Mouse (Mus musculus): ENCODE results near the gene Lifr. TPM values are rescaled to one million over a fixed set of nuclear protein-coding genes. Genes with fewer than 3 reads are reported as not detected.

Lifr gene
- polyA plus RNA-seq, 1 experiment from 2014 or later: 9.4 TPM

DNA sequence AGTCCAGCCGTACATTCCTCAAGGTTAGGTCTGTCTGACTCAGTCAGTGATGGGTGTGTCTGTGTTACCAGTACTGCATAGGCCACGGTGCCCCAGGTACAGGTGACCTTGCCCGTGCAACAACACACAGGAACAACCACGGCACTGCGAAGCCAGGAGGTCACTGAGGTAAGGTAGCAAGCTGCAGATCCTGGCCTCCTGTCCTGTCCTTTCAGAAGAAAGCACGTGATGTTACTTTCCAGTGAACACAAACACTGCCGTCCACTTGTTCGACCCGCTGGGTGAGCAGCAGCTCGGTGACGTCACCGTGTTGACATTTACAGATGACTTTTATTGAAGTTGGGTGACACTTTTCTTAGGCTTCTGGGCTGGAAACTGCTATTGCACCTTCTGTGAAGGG, 47.2 kb downstream of the Lifr start:
- no peak overlapping the region for H3K9ac ChIP-seq (ENCODE audit: low read length)
- H3K4me1 ChIP-seq (replicated peaks; ENCODE audit: control insufficient read depth, insufficient read depth, low read length): no peaks in the 10 kb centered on the region
- H3K4me3 ChIP-seq (ENCODE audit: low read depth, low read length): no peak overlapping the region
- no peaks in the 10 kb centered on the region for H3K27me3 ChIP-seq (ENCODE audit: control insufficient read depth, insufficient read depth, low read length)
- no peaks in the 10 kb centered on the region for H3K9me3 ChIP-seq (ENCODE audit: control insufficient read depth, low read length)
- no peak overlapping the region for H3K27ac ChIP-seq (ENCODE audit: low read depth, low read length)
- H3K36me3 ChIP-seq (ENCODE audit: control insufficient read depth, insufficient read depth, low read length): no peaks in the 10 kb centered on the region
- ATAC-seq (replicated peaks; ENCODE audit: low FRiP score) (no peak), DNase-seq (ENCODE audit: low spot score) (no peak)
- no peak overlapping the region for H3K4me2 ChIP-seq (ENCODE audit: low read depth, low read length, severe bottlenecking)
- WGBS: 93% methylated on average over 12 of the region's 12 CpGs

DNA sequence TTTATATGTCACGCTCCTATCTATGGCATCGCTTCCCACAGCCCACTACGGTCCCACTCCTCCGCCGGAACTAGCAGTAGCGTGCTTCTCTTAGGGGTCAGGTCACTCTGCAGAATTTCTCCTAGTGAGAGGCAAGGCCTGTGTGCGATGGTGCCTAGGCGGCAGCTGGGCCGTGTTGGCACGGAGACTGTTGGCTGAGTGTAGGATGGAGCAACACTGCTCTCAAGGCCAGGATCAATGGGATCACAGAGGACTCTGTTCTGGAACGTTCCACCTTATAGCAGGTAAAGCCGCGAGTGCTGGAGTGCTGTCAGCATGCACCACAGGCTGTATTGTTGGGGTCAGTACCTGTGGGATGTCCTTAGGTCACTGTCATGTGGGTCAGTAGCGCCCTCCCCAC, 48.1 kb downstream of the Lifr start:
- Histone ChIP-seq H3K9ac (ENCODE audit: low read length) (no peak overlapping the region), H3K27ac (ENCODE audit: low read depth, low read length) (no peak overlapping the region), H3K9me3 (ENCODE audit: control insufficient read depth, low read length) (no peaks in the 10 kb centered on the region), H3K36me3 (ENCODE audit: control insufficient read depth, insufficient read depth, low read length) (no peaks in the 10 kb centered on the region), H3K4me1 (replicated peaks; ENCODE audit: control insufficient read depth, insufficient read depth, low read length) (no peaks in the 10 kb centered on the region), H3K4me2 (ENCODE audit: low read depth, low read length, severe bottlenecking) (no peak overlapping the region), H3K27me3 (ENCODE audit: control insufficient read depth, insufficient read depth, low read length) (no peaks in the 10 kb centered on the region), H3K4me3 (ENCODE audit: low read depth, low read length) (no peak overlapping the region)
- WGBS: 94% methylated on average over 14 of the region's 14 CpGs
- DNase-seq (ENCODE audit: low spot score) (no peak), ATAC-seq (replicated peaks; ENCODE audit: low FRiP score) (no peak)

DNA sequence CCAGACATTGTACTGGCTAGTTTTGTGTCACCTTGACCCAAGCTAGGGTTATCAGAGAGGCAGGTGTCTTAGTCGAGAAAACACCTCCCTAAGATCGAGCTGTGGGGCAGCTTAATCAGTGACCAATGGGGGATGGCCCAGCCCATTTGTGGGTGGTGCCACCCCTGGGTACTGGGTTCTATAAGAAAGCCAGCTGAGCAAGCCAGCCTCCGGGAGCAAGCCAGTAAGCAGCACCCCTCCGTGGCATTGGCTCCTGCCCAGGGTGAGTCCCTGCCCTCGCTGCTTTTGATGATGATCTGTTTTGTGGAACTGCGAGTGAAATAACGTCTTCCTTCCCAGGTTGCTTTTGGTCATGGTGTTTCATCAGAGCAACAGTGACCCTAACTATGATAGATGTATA, 49.9 kb downstream of the Lifr start:
- WGBS: 83% methylated on average over 7 of the region's 7 CpGs
- DNase-seq (ENCODE audit: low spot score) (no peak), ATAC-seq (replicated peaks; ENCODE audit: low FRiP score) (no peak)
- Histone ChIP-seq H3K9ac (ENCODE audit: low read length) (no peak overlapping the region), H3K4me2 (ENCODE audit: low read depth, low read length, severe bottlenecking) (no peak overlapping the region), H3K27ac (ENCODE audit: low read depth, low read length) (no peak overlapping the region), H3K27me3 (ENCODE audit: control insufficient read depth, insufficient read depth, low read length) (no peaks in the 10 kb centered on the region), H3K4me3 (ENCODE audit: low read depth, low read length) (no peak overlapping the region), H3K36me3 (ENCODE audit: control insufficient read depth, insufficient read depth, low read length) (no peaks in the 10 kb centered on the region), H3K9me3 (ENCODE audit: control insufficient read depth, low read length) (no peaks in the 10 kb centered on the region), H3K4me1 (replicated peaks; ENCODE audit: control insufficient read depth, insufficient read depth, low read length) (no peaks in the 10 kb centered on the region)

DNA sequence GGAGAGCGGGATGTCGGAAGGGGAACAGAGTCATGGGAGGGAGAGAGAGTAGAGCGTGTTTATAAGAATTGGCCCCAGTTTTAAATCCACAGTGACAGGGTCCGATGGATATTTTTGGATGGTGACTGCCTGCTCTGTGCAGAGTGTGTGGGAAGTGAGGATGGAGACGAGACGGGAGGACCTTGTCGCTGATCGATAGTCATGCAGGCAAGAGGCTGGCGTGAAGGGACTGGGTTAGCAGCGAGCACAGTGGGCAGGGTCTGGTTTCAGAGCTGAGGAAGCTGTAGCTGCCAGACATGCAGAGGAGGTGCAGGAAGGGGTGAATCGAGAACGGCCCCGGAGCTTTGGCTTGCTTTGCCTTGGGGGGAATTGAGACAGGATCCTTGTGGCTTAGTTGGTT, 50.8 kb downstream of the Lifr start:
- Histone ChIP-seq H3K4me3 (ENCODE audit: low read depth, low read length) (no peak overlapping the region), H3K9ac (ENCODE audit: low read length) (no peak overlapping the region), H3K27me3 (ENCODE audit: control insufficient read depth, insufficient read depth, low read length) (no peaks in the 10 kb centered on the region), H3K4me2 (ENCODE audit: low read depth, low read length, severe bottlenecking) (no peak overlapping the region), H3K36me3 (ENCODE audit: control insufficient read depth, insufficient read depth, low read length) (no peaks in the 10 kb centered on the region), H3K9me3 (ENCODE audit: control insufficient read depth, low read length) (no peaks in the 10 kb centered on the region), H3K27ac (ENCODE audit: low read depth, low read length) (no peak overlapping the region), H3K4me1 (replicated peaks; ENCODE audit: control insufficient read depth, insufficient read depth, low read length) (no peaks in the 10 kb centered on the region)
- no peak for DNase-seq (ENCODE audit: low spot score)
- ATAC-seq (replicated peaks; ENCODE audit: low FRiP score): no peak
- 92% methylated on average over 13 of the region's 13 CpGs for WGBS

DNA sequence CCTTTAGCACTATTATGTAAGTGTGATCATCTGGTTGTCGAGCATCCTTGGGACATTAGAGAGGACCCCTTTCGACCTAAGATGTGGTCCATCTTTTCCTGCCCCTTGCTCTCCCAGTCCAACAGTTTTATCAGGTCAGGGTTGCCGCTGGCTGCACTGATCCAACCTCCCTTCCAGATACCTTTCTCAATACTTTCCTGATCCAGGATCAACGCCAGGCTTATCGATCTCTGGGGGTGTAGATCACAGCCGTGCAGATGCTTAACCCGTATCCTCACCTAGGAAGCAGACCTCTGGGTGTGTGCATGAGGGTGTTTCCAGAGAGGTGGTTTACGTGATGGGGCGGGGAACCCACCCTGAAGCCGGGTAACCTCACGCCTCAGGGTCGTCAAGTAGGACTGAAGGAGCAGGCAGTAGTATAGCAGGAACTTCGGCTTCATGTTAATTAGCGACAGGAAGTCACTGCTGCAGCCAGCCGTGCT, 53.3 kb downstream of the Lifr start:
- no peaks in the 10 kb centered on the region for H3K9me3 ChIP-seq (ENCODE audit: control insufficient read depth, low read length)
- H3K9ac ChIP-seq (ENCODE audit: low read length): no peak overlapping the region
- H3K4me3 ChIP-seq (ENCODE audit: low read depth, low read length): no peak overlapping the region
- no peak for ATAC-seq (replicated peaks; ENCODE audit: low FRiP score)
- no peaks in the 10 kb centered on the region for H3K36me3 ChIP-seq (ENCODE audit: control insufficient read depth, insufficient read depth, low read length)
- WGBS: 77% methylated on average over 15 of the region's 15 CpGs
- H3K27ac ChIP-seq (ENCODE audit: low read depth, low read length): no peak overlapping the region
- DNase-seq (ENCODE audit: low spot score): no peak
- H3K27me3 ChIP-seq (ENCODE audit: control insufficient read depth, insufficient read depth, low read length): no peaks in the 10 kb centered on the region
- H3K4me1 ChIP-seq (replicated peaks; ENCODE audit: control insufficient read depth, insufficient read depth, low read length): no peaks in the 10 kb centered on the region
- H3K4me2 ChIP-seq (ENCODE audit: low read depth, low read length, severe bottlenecking): no peak overlapping the region

DNA sequence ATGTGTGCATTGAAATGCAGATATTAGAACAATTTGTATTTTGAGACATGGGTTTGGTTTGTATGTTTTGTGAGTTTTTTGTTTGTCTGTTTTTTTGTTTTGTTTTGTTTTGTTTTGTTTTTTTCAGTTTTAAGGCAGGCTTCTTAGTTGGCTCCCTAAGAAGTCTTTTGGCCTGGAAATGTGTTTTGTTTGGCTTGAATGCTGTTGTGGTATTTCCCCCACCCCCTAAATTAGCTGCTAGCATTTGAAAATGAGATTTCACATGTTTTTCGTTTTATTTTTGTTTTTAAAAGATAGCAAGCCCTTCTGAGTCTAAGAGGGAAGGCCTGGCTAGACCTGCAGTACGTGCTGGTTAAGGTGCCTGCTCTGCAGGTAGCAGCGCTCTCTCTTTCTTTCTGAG, 54.1 kb downstream of the Lifr start:
- Histone ChIP-seq H3K4me1 (replicated peaks; ENCODE audit: control insufficient read depth, insufficient read depth, low read length) (no peaks in the 10 kb centered on the region), H3K9ac (ENCODE audit: low read length) (no peak overlapping the region), H3K36me3 (ENCODE audit: control insufficient read depth, insufficient read depth, low read length) (no peaks in the 10 kb centered on the region), H3K9me3 (ENCODE audit: control insufficient read depth, low read length) (no peaks in the 10 kb centered on the region), H3K4me3 (ENCODE audit: low read depth, low read length) (no peak overlapping the region), H3K27me3 (ENCODE audit: control insufficient read depth, insufficient read depth, low read length) (no peaks in the 10 kb centered on the region), H3K27ac (ENCODE audit: low read depth, low read length) (no peak overlapping the region), H3K4me2 (ENCODE audit: low read depth, low read length, severe bottlenecking) (no peak overlapping the region)
- no peak for DNase-seq (ENCODE audit: low spot score)
- ATAC-seq (replicated peaks; ENCODE audit: low FRiP score): no peak
- 79% methylated on average over 3 of the region's 3 CpGs for WGBS

DNA sequence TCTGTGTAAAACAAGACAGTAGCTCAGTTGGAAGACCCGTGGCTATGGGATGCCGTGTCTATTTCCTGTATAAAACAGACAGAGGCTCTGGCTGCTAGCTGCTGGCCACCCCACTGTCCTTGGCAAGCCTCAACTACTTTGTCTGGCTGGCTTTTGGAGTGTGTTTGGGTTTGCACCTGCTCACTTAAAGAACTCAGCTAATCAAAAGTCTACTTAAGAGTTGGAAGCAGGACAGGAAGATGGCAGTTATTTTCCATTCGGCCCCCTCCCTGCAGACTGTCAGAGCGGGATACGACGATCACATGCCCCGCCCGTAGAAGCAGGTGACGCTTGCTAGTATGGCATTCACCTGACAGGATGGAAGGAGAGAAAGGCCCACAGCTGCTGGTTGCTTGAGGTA, 54.5 kb downstream of the Lifr start:
- H3K4me2 ChIP-seq (ENCODE audit: low read depth, low read length, severe bottlenecking): no peak overlapping the region
- H3K9ac ChIP-seq (ENCODE audit: low read length): no peak overlapping the region
- no peak for ATAC-seq (replicated peaks; ENCODE audit: low FRiP score)
- H3K4me1 ChIP-seq (replicated peaks; ENCODE audit: control insufficient read depth, insufficient read depth, low read length): no peaks in the 10 kb centered on the region
- H3K27me3 ChIP-seq (ENCODE audit: control insufficient read depth, insufficient read depth, low read length): no peaks in the 10 kb centered on the region
- WGBS: 91% methylated on average over 9 of the region's 9 CpGs
- no peak overlapping the region for H3K27ac ChIP-seq (ENCODE audit: low read depth, low read length)
- H3K4me3 ChIP-seq (ENCODE audit: low read depth, low read length): no peak overlapping the region
- no peaks in the 10 kb centered on the region for H3K36me3 ChIP-seq (ENCODE audit: control insufficient read depth, insufficient read depth, low read length)
- H3K9me3 ChIP-seq (ENCODE audit: control insufficient read depth, low read length): no peaks in the 10 kb centered on the region
- no peak for DNase-seq (ENCODE audit: low spot score)

DNA sequence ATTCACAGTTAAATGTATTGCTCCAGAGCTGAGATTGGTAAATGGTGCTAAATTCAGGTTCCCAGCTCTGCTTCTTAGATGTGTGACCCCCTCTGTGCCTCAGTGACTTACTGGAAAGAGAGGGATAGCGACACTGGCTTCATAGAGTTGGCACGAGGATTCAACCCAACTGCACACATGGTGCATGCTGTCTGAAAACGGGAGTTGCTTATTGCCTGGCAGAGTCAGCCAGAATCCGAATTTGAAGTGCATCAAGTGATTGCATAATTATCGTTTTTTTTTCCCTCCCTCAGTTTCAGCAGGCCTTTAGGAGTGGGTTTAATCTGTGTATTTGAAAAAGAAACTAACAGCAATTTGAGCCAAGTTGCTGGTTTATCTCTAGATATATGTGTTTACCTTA, 55.1 kb downstream of the Lifr start:
- no peak overlapping the region for H3K4me3 ChIP-seq (ENCODE audit: low read depth, low read length)
- DNase-seq (ENCODE audit: low spot score): no peak
- WGBS: 86% methylated on average over 5 of the region's 5 CpGs
- no peaks in the 10 kb centered on the region for H3K27me3 ChIP-seq (ENCODE audit: control insufficient read depth, insufficient read depth, low read length)
- H3K9me3 ChIP-seq (ENCODE audit: control insufficient read depth, low read length): no peaks in the 10 kb centered on the region
- ATAC-seq (replicated peaks; ENCODE audit: low FRiP score): no peak
- no peak overlapping the region for H3K4me2 ChIP-seq (ENCODE audit: low read depth, low read length, severe bottlenecking)
- no peaks in the 10 kb centered on the region for H3K4me1 ChIP-seq (replicated peaks; ENCODE audit: control insufficient read depth, insufficient read depth, low read length)
- H3K9ac ChIP-seq (ENCODE audit: low read length): no peak overlapping the region
- no peak overlapping the region for H3K27ac ChIP-seq (ENCODE audit: low read depth, low read length)
- no peaks in the 10 kb centered on the region for H3K36me3 ChIP-seq (ENCODE audit: control insufficient read depth, insufficient read depth, low read length)

DNA sequence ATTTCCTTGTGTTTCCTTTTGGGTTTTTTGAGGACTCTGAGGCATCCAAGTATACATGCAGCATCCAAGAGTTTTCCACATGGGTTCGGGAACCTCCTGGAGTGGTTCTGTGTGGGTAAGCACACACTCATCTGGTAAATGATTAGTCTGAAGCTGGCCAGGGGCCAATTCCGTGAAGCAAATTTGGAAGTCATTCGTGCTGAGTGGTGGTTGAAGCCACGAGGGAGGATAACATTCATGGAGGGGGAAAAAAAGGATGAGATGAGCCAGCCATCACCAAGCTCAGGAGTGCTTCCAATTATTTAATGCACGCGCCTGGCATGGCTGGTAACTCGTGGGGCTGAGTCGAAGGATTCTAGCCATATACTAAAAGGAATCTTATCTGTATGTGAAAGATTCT, 56.1 kb downstream of the Lifr start:
- H3K9ac ChIP-seq (ENCODE audit: low read length): no peak overlapping the region
- H3K36me3 ChIP-seq (ENCODE audit: control insufficient read depth, insufficient read depth, low read length): no peaks in the 10 kb centered on the region
- H3K27me3 ChIP-seq (ENCODE audit: control insufficient read depth, insufficient read depth, low read length): no peaks in the 10 kb centered on the region
- H3K9me3 ChIP-seq (ENCODE audit: control insufficient read depth, low read length): no peaks in the 10 kb centered on the region
- H3K27ac ChIP-seq (ENCODE audit: low read depth, low read length): no peak overlapping the region
- DNase-seq (ENCODE audit: low spot score): no peak
- H3K4me3 ChIP-seq (ENCODE audit: low read depth, low read length): no peak overlapping the region
- H3K4me1 ChIP-seq (replicated peaks; ENCODE audit: control insufficient read depth, insufficient read depth, low read length): no peaks in the 10 kb centered on the region
- no peak for ATAC-seq (replicated peaks; ENCODE audit: low FRiP score)
- 87% methylated on average over 8 of the region's 8 CpGs for WGBS
- H3K4me2 ChIP-seq (ENCODE audit: low read depth, low read length, severe bottlenecking): no peak overlapping the region
